Mouse (Mus musculus) liver, postnatal 0 days (tissue): ENCODE data around the gene Tfdp1.

ENCODE experiments used
- CTCF ChIP-seq: sonication (generic); IDR thresholded peaks from 2 replicates; pipeline ENCODE4 v1.5.1; 2016; ENCODE audit warnings: antibody characterized with exemption, low read depth
- EP300 ChIP-seq: IDR thresholded peaks from 2 replicates; pipeline ENCODE4 v1.6.1; 2016; ENCODE audit warnings: antibody characterized with exemption, low read depth, mild to moderate bottlenecking

DNA sequence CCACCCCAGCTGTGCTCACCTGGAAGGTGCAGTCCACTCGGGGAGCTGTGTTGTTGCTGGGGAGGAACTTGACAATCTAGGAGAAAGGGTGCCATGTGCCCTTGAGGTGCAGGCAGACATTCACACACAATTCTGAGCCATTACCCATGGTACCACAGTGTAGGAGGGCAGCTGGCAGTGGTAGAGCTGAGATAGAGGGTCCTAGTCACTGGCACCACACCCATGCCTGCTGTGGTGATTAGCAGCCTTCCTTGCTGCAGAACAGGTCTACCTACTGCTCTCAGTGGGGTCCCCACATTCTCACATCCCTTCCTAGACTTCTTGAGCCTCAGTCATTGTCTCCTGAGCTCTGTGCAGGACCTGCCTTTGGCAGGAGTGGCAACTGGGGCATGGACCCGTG, 50.2 kb downstream of the Tfdp1 start:
- TF ChIP-seq CTCF = no peak
- no peak for TF ChIP-seq EP300
